Mouse (Mus musculus): ENCODE data around the gene Tgfbr2. TPM values are rescaled to one million over a fixed set of nuclear protein-coding genes. Genes with fewer than 3 reads are reported as not detected.

Tgfbr2 gene
- polyA plus RNA-seq, 1 experiment from 2014 or later = 12.6 TPM

- H3K27me3 ChIP-seq (ENCODE audit: control insufficient read depth, insufficient read depth, low read length) = peaks cover 6% of the 10 kb centered on the region; the same call in 1 of the 2 replicates
- no peak overlapping the region for H3K9ac ChIP-seq (ENCODE audit: low read length)
- no peak overlapping the region for H3K27ac ChIP-seq (ENCODE audit: low read depth, low read length)
- ATAC-seq (ENCODE audit: insufficient read depth, low FRiP score, low TSS enrichment) (no peak), DNase-seq (ENCODE audit: low spot score) (no peak)
- H3K4me3 ChIP-seq (ENCODE audit: low read depth, low read length) = peak overlapping the region; percentile 73; the same call in 1 of the 2 replicates
- 85% methylated on average over 16 of the region's 16 CpGs for WGBS
- no peaks in the 10 kb centered on the region for H3K36me3 ChIP-seq (ENCODE audit: control insufficient read depth, insufficient read depth, low read length)
- H3K4me1 ChIP-seq (ENCODE audit: control insufficient read depth, insufficient read depth, low read length) = no peaks in the 10 kb centered on the region
- no peaks in the 10 kb centered on the region for H3K9me3 ChIP-seq (ENCODE audit: control insufficient read depth, low read length)
- peak overlapping the region; percentile 94 for H3K4me2 ChIP-seq (ENCODE audit: low read depth)
Observed at GRCm38 (mm10) chr9:116173473-116174170, 1.5 kb downstream of the Tgfbr2 start.

- no peaks in the 10 kb centered on the region for H3K4me1 ChIP-seq (ENCODE audit: control insufficient read depth, insufficient read depth, low read length)
- H3K36me3 ChIP-seq (ENCODE audit: control insufficient read depth, insufficient read depth, low read length) = no peaks in the 10 kb centered on the region
- no peak overlapping the region for H3K4me3 ChIP-seq (ENCODE audit: low read depth, low read length)
- no peak overlapping the region; the same call in 1 of the 2 replicates for H3K4me2 ChIP-seq (ENCODE audit: low read depth)
- H3K27ac ChIP-seq (ENCODE audit: low read depth, low read length) = no peak overlapping the region
- H3K27me3 ChIP-seq (ENCODE audit: control insufficient read depth, insufficient read depth, low read length) = peaks cover 6% of the 10 kb centered on the region; the same call in 1 of the 2 replicates
- 75% methylated on average over 6 of the region's 6 CpGs for WGBS
- ATAC-seq (ENCODE audit: insufficient read depth, low FRiP score, low TSS enrichment) (no peak), DNase-seq (ENCODE audit: low spot score) (no peak)
- no peak overlapping the region for H3K9ac ChIP-seq (ENCODE audit: low read length)
- H3K9me3 ChIP-seq (ENCODE audit: control insufficient read depth, low read length) = no peaks in the 10 kb centered on the region
Observed at GRCm38 (mm10) chr9:116173059-116173458, 2.1 kb downstream of the Tgfbr2 start.

- ATAC-seq (ENCODE audit: insufficient read depth, low FRiP score, low TSS enrichment) = no peak
- no peak for DNase-seq (ENCODE audit: low spot score)
- H3K27ac ChIP-seq (ENCODE audit: low read depth, low read length) = no peak overlapping the region
- H3K4me2 ChIP-seq (ENCODE audit: low read depth) = no peak overlapping the region
- peaks cover under 1% of the 10 kb centered on the region; the same call in 1 of the 2 replicates for H3K27me3 ChIP-seq (ENCODE audit: control insufficient read depth, insufficient read depth, low read length)
- no peak overlapping the region for H3K9ac ChIP-seq (ENCODE audit: low read length)
- no peaks in the 10 kb centered on the region for H3K9me3 ChIP-seq (ENCODE audit: control insufficient read depth, low read length)
- H3K4me3 ChIP-seq (ENCODE audit: low read depth, low read length) = no peak overlapping the region
- no peaks in the 10 kb centered on the region for H3K4me1 ChIP-seq (ENCODE audit: control insufficient read depth, insufficient read depth, low read length)
- 83% methylated on average over 6 of the region's 6 CpGs for WGBS
- no peaks in the 10 kb centered on the region for H3K36me3 ChIP-seq (ENCODE audit: control insufficient read depth, insufficient read depth, low read length)
Observed at GRCm38 (mm10) chr9:116169067-116169466, 6.1 kb downstream of the Tgfbr2 start.

GRCm38 (mm10) chr9:116167304-116167880, 7.8 kb downstream of the Tgfbr2 start:
- no peaks in the 10 kb centered on the region for H3K27me3 ChIP-seq (ENCODE audit: control insufficient read depth, insufficient read depth, low read length)
- H3K36me3 ChIP-seq (ENCODE audit: control insufficient read depth, insufficient read depth, low read length) = no peaks in the 10 kb centered on the region
- H3K4me2 ChIP-seq (ENCODE audit: low read depth) = no peak overlapping the region
- no peaks in the 10 kb centered on the region for H3K4me1 ChIP-seq (ENCODE audit: control insufficient read depth, insufficient read depth, low read length)
- no peak overlapping the region for H3K4me3 ChIP-seq (ENCODE audit: low read depth, low read length)
- no peaks in the 10 kb centered on the region for H3K9me3 ChIP-seq (ENCODE audit: control insufficient read depth, low read length)
- no peak overlapping the region for H3K27ac ChIP-seq (ENCODE audit: low read depth, low read length)
- WGBS = 93% methylated on average over 6 of the region's 6 CpGs
- H3K9ac ChIP-seq (ENCODE audit: low read length) = no peak overlapping the region
- DNase-seq (ENCODE audit: low spot score) (no peak), ATAC-seq (ENCODE audit: insufficient read depth, low FRiP score, low TSS enrichment) (no peak)

- WGBS = 87% methylated on average over 6 of the region's 6 CpGs
- H3K9ac ChIP-seq (ENCODE audit: low read length) = no peak overlapping the region
- ATAC-seq (ENCODE audit: insufficient read depth, low FRiP score, low TSS enrichment) (no peak), DNase-seq (ENCODE audit: low spot score) (no peak)
- H3K4me2 ChIP-seq (ENCODE audit: low read depth) = no peak overlapping the region
- H3K4me3 ChIP-seq (ENCODE audit: low read depth, low read length) = no peak overlapping the region
- no peaks in the 10 kb centered on the region for H3K36me3 ChIP-seq (ENCODE audit: control insufficient read depth, insufficient read depth, low read length)
- no peaks in the 10 kb centered on the region for H3K9me3 ChIP-seq (ENCODE audit: control insufficient read depth, low read length)
- no peaks in the 10 kb centered on the region for H3K27me3 ChIP-seq (ENCODE audit: control insufficient read depth, insufficient read depth, low read length)
- no peaks in the 10 kb centered on the region for H3K4me1 ChIP-seq (ENCODE audit: control insufficient read depth, insufficient read depth, low read length)
- no peak overlapping the region for H3K27ac ChIP-seq (ENCODE audit: low read depth, low read length)
Observed at GRCm38 (mm10) chr9:116166363-116166762, 8.8 kb downstream of the Tgfbr2 start.

GRCm38 (mm10) chr9:116163883-116164282, 11.3 kb downstream of the Tgfbr2 start:
- no peak overlapping the region for H3K4me2 ChIP-seq (ENCODE audit: low read depth)
- no peaks in the 10 kb centered on the region for H3K36me3 ChIP-seq (ENCODE audit: control insufficient read depth, insufficient read depth, low read length)
- no peaks in the 10 kb centered on the region for H3K4me1 ChIP-seq (ENCODE audit: control insufficient read depth, insufficient read depth, low read length)
- H3K9ac ChIP-seq (ENCODE audit: low read length) = no peak overlapping the region
- 77% methylated on average over 6 of the region's 6 CpGs for WGBS
- no peak overlapping the region for H3K4me3 ChIP-seq (ENCODE audit: low read depth, low read length)
- H3K9me3 ChIP-seq (ENCODE audit: control insufficient read depth, low read length) = no peaks in the 10 kb centered on the region
- no peak for ATAC-seq (ENCODE audit: insufficient read depth, low FRiP score, low TSS enrichment)
- DNase-seq (ENCODE audit: low spot score) = no peak
- no peak overlapping the region for H3K27ac ChIP-seq (ENCODE audit: low read depth, low read length)
- no peaks in the 10 kb centered on the region for H3K27me3 ChIP-seq (ENCODE audit: control insufficient read depth, insufficient read depth, low read length)

- no peak overlapping the region for H3K9ac ChIP-seq (ENCODE audit: low read length)
- no peak overlapping the region for H3K27ac ChIP-seq (ENCODE audit: low read depth, low read length)
- no peaks in the 10 kb centered on the region for H3K36me3 ChIP-seq (ENCODE audit: control insufficient read depth, insufficient read depth, low read length)
- no peak overlapping the region for H3K4me3 ChIP-seq (ENCODE audit: low read depth, low read length)
- H3K4me1 ChIP-seq (ENCODE audit: control insufficient read depth, insufficient read depth, low read length) = no peaks in the 10 kb centered on the region
- H3K9me3 ChIP-seq (ENCODE audit: control insufficient read depth, low read length) = no peaks in the 10 kb centered on the region
- H3K4me2 ChIP-seq (ENCODE audit: low read depth) = no peak overlapping the region
- WGBS = 92% methylated on average over 7 of the region's 7 CpGs
- no peaks in the 10 kb centered on the region for H3K27me3 ChIP-seq (ENCODE audit: control insufficient read depth, insufficient read depth, low read length)
- ATAC-seq (ENCODE audit: insufficient read depth, low FRiP score, low TSS enrichment) (no peak), DNase-seq (ENCODE audit: low spot score) (no peak)
Observed at GRCm38 (mm10) chr9:116162866-116163374, 12.2 kb downstream of the Tgfbr2 start.

GRCm38 (mm10) chr9:116160860-116161259, 14.3 kb downstream of the Tgfbr2 start:
- Histone ChIP-seq H3K27me3 (ENCODE audit: control insufficient read depth, insufficient read depth, low read length) (no peaks in the 10 kb centered on the region), H3K4me3 (ENCODE audit: low read depth, low read length) (no peak overlapping the region), H3K36me3 (ENCODE audit: control insufficient read depth, insufficient read depth, low read length) (no peaks in the 10 kb centered on the region), H3K4me2 (ENCODE audit: low read depth) (no peak overlapping the region), H3K9me3 (ENCODE audit: control insufficient read depth, low read length) (no peaks in the 10 kb centered on the region), H3K9ac (ENCODE audit: low read length) (no peak overlapping the region), H3K4me1 (ENCODE audit: control insufficient read depth, insufficient read depth, low read length) (no peaks in the 10 kb centered on the region), H3K27ac (ENCODE audit: low read depth, low read length) (no peak overlapping the region)
- ATAC-seq (ENCODE audit: insufficient read depth, low FRiP score, low TSS enrichment) (no peak), DNase-seq (ENCODE audit: low spot score) (no peak)
- 92% methylated on average over 7 of the region's 7 CpGs for WGBS

- Histone ChIP-seq H3K9me3 (ENCODE audit: control insufficient read depth, low read length) (no peaks in the 10 kb centered on the region), H3K4me2 (ENCODE audit: low read depth) (no peak overlapping the region), H3K4me3 (ENCODE audit: low read depth, low read length) (no peak overlapping the region), H3K27me3 (ENCODE audit: control insufficient read depth, insufficient read depth, low read length) (no peaks in the 10 kb centered on the region), H3K27ac (ENCODE audit: low read depth, low read length) (no peak overlapping the region), H3K4me1 (ENCODE audit: control insufficient read depth, insufficient read depth, low read length) (no peaks in the 10 kb centered on the region), H3K9ac (ENCODE audit: low read length) (no peak overlapping the region), H3K36me3 (ENCODE audit: control insufficient read depth, insufficient read depth, low read length) (no peaks in the 10 kb centered on the region)
- 80% methylated on average over 3 of the region's 3 CpGs for WGBS
- ATAC-seq (ENCODE audit: insufficient read depth, low FRiP score, low TSS enrichment) (no peak), DNase-seq (ENCODE audit: low spot score) (no peak)
Observed at GRCm38 (mm10) chr9:116160067-116160466, 15.1 kb downstream of the Tgfbr2 start.

Measured in neural tube, embryonic 11.5 days (tissue).